Mouse (Mus musculus) heart, embryonic 11.5 days (tissue): ENCODE measurements around the gene Gngt2. TPM values are rescaled to one million over a fixed set of nuclear protein-coding genes. Genes with fewer than 3 reads are reported as not detected.

Experiments used
- ATAC-seq: fragments of 200-750 bp; cut with Nextera tagmentation; replicated peaks from 2 replicates; pipeline ENCODE4 v1.8.0; 2017; ENCODE audit warnings: moderate library complexity; ENCODE audit not compliant: insufficient number of reproducible peaks, low FRiP score, low TSS enrichment
- H3K27ac ChIP-seq: fragments of 300-500 bp; sonication (generic); 2 replicates; pipeline ENCODE4 v1.5.1; 2014; ENCODE audit warnings: mild to moderate bottlenecking, low read depth, low read length
- H3K27me3 ChIP-seq: fragments of 300-500 bp; sonication (generic); 2 replicates; pipeline ENCODE4 v1.6.1; 2014; ENCODE audit warnings: mild to moderate bottlenecking, low read length, mixed read lengths; ENCODE audit not compliant: control insufficient read depth, insufficient read depth
- H3K36me3 ChIP-seq: fragments of 300-500 bp; sonication (generic); 2 replicates; pipeline ENCODE4 v1.6.1; 2014; ENCODE audit warnings: mild to moderate bottlenecking, low read length, moderate library complexity, mixed read lengths; ENCODE audit not compliant: control insufficient read depth, insufficient read depth
- H3K4me1 ChIP-seq: fragments of 300-500 bp; sonication (generic); 2 replicates; pipeline ENCODE4 v1.6.1; 2014; ENCODE audit warnings: low read length; ENCODE audit not compliant: control insufficient read depth, insufficient read depth
- H3K4me2 ChIP-seq: fragments of 300-500 bp; sonication (generic); 2 replicates; pipeline ENCODE4 v1.6.1; 2014; ENCODE audit warnings: mild to moderate bottlenecking, moderate library complexity
- H3K4me3 ChIP-seq: fragments of 300-500 bp; sonication (generic); 2 replicates; pipeline ENCODE4 v1.5.1; 2014; ENCODE audit warnings: low read depth, low read length
- H3K9ac ChIP-seq: fragments of 300-500 bp; sonication (generic); 2 replicates; pipeline ENCODE4 v1.6.1; 2014; ENCODE audit warnings: mild to moderate bottlenecking, low read depth, low read length, moderate library complexity
- H3K9me3 ChIP-seq: fragments of 300-500 bp; sonication (generic); replicated peaks from 2 replicates; pipeline ENCODE4 v1.6.1; 2016; ENCODE audit warnings: low read length; ENCODE audit not compliant: control insufficient read depth
- WGBS: fragments of 180-500 bp; shearing (Covaris S2); extraction: QIAGEN DNeasy Blood & Tissue Kit; methylation state at CpG from one replicate; pipeline ENCODE4 v1.1.7; 2014; ENCODE audit not compliant: insufficient replicate concordance; 5-methylcytosine and 5-hydroxymethylcytosine counted together
- polyA plus RNA-seq: library from polyadenylated mRNA; unstranded; fragments of >200 nt; fragmentation: Nextera tagmentation; extraction: Ambion mirVana; gene quantifications from 2 replicates; pipeline ENCODE4 v1.2.1, GENCODE M21; 2014

Gene Gngt2
- polyA plus RNA-seq, 1 experiment from 2014 or later, result 43.1 TPM

- Histone ChIP-seq H3K4me3 (peak overlapping the region; percentile 47), H3K9me3 (no peaks in the 10 kb centered on the region), H3K36me3 (peaks cover 3% of the 10 kb centered on the region; the same call in 1 of the 2 replicates), H3K4me1 (peaks cover 24% of the 10 kb centered on the region), H3K9ac (peak overlapping the region; percentile 66), H3K27ac (peak overlapping the region; percentile 86), H3K4me2 (peak overlapping the region; percentile 57), H3K27me3 (peaks cover 7% of the 10 kb centered on the region)
- 58% methylated on average over 5 of the region's 5 CpGs for WGBS
- no peak for ATAC-seq
Measured at GRCm38 (mm10) chr11:95840694-95841497, 3.9 kb downstream of the Gngt2 start.

DNA sequence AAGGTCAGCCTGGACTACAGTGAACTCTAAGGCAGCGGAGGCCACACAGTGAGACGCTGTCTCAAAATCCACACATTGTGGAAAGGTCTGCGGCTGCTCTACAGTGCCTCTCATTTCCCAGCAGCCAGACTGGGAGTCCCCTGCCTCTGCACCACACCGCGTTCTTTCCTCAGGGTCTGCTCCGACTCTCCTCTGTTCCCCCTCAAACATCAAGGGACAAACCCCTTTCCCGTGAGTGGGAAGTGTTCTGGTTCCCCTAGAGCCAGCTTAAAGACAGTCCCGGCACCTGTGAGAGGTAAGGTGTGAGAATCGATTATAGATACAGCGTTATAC lies 4.4 kb downstream of the Gngt2 start:
- ATAC-seq, result no peak
- WGBS, result 44% methylated on average over 10 of the region's 10 CpGs

DNA sequence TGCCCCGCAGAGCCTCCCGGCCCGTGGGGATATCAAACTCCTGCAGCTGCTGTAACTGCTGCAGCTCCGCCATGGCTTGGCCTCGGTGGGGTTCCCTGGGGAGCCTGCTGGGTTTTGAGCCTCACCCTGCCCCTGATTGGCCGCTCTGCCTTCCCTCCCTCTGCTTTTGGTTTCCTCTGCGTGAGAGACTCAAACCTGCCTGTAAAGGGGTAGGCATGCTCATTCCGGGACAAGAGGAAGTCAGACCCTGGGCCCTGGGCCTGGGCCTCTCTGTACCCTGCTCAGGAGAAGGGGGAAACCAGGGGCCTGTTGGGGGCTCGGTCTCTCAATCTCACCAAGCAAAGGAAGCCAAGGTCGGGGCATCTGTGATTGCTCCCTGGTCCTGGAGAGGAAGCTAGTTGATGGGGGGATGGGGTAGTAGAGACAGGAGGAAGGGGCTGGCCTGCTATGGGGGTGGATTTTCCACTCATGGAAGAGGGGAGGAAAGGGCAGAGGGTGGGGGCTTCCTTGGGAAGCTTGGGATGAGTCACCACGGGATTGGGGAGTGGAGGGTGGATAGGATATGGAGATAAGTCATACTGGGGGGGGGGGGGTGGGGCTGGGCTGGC lies 5.2 kb downstream of the Gngt2 start, which contains the start of gene Abi3:
Gene Abi3, minus strand, starts transcription at position 403 of the 608 bp plus-strand sequence.
- Histone ChIP-seq H3K4me2 (peak within 1 kb of the TSS; percentile 57), H3K4me1 (peaks cover 11% of the 10 kb centered on the region), H3K9me3 (no peaks in the 10 kb centered on the region), H3K4me3 (peak within 1 kb of the TSS; percentile 47), H3K36me3 (peaks cover 3% of the 10 kb centered on the region; the same call in 1 of the 2 replicates), H3K9ac (peak within 1 kb of the TSS; percentile 66), H3K27ac (peak within 1 kb of the TSS; percentile 86), H3K27me3 (peaks cover 7% of the 10 kb centered on the region)
- ATAC-seq, result peak; percentile 68; the same call in 1 of the 2 replicates
- WGBS, result 10% methylated on average over 11 of the region's 11 CpGs

More for the DNA sequence above, 4.4 kb downstream of the Gngt2 start:
- Histone ChIP-seq H3K4me2 (peak overlapping the region; percentile 57), H3K27ac (peak overlapping the region; percentile 86), H3K27me3 (peaks cover 7% of the 10 kb centered on the region), H3K4me1 (peaks cover 18% of the 10 kb centered on the region), H3K4me3 (peak overlapping the region; percentile 47), H3K9ac (peak overlapping the region; percentile 66), H3K36me3 (peaks cover 3% of the 10 kb centered on the region; the same call in 1 of the 2 replicates), H3K9me3 (no peaks in the 10 kb centered on the region)

- H3K4me1 ChIP-seq, result peaks cover 6% of the 10 kb centered on the region; the same call in 1 of the 2 replicates
- H3K36me3 ChIP-seq, result peaks cover 3% of the 10 kb centered on the region; the same call in 1 of the 2 replicates
- no peaks in the 10 kb centered on the region for H3K9me3 ChIP-seq
- peak overlapping the region; percentile 59 for H3K27ac ChIP-seq
- H3K9ac ChIP-seq, result peak overlapping the region; percentile 40; the same call in 1 of the 2 replicates
- H3K27me3 ChIP-seq, result peaks cover 7% of the 10 kb centered on the region; the same call in 1 of the 2 replicates
- 0 out of 2 replicates have a peak, but pooled peaks have one; percentile 8 for ATAC-seq
- 46% methylated on average over 5 of the region's 5 CpGs for WGBS
- H3K4me3 ChIP-seq, result peak overlapping the region; percentile 21
- peak overlapping the region; percentile 49 for H3K4me2 ChIP-seq
Measured at GRCm38 (mm10) chr11:95842953-95843352, 5.9 kb downstream of the Gngt2 start.

GRCm38 (mm10) chr11:95843421-95843950 lies 6.5 kb downstream of the Gngt2 start:
- Histone ChIP-seq H3K27ac (peak overlapping the region; percentile 59), H3K4me2 (peak overlapping the region; percentile 49), H3K9ac (peak overlapping the region; percentile 40; the same call in 1 of the 2 replicates), H3K4me3 (peak overlapping the region; percentile 21), H3K27me3 (peaks cover 6% of the 10 kb centered on the region; the same call in 1 of the 2 replicates), H3K9me3 (no peaks in the 10 kb centered on the region), H3K36me3 (peaks cover 3% of the 10 kb centered on the region; the same call in 1 of the 2 replicates), H3K4me1 (peaks cover 6% of the 10 kb centered on the region; the same call in 1 of the 2 replicates)
- WGBS, result 44% methylated on average over 6 of the region's 6 CpGs
- ATAC-seq, result no peak

DNA sequence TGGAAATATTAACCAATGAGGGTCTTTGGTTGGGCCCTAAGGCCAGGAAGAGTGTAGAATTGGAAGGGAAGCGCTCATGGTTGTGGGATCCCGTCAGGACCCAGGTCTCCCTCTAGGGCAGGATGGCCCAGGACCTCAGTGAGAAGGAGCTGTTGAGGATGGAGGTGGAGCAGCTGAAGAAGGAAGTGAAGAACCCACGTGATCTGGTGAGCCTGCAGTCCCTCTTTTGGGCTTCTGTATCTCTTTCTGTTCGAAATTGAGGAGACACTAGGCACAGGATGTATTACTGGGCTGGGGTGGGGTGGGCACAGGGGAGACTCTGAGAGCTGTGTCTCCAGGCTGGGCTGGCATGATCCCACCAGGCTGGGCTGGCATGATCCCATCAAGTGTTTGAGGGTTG lies 7.9 kb downstream of the Gngt2 start:
- peaks cover 3% of the 10 kb centered on the region; the same call in 1 of the 2 replicates for H3K36me3 ChIP-seq
- no peak overlapping the region for H3K4me3 ChIP-seq
- H3K4me2 ChIP-seq, result peak overlapping the region; percentile 49
- no peaks in the 10 kb centered on the region for H3K9me3 ChIP-seq
- WGBS, result 54% methylated on average over 4 of the region's 4 CpGs
- no peak for ATAC-seq
- peaks cover 6% of the 10 kb centered on the region; the same call in 1 of the 2 replicates for H3K4me1 ChIP-seq
- H3K27ac ChIP-seq, result no peak overlapping the region
- no peak overlapping the region for H3K9ac ChIP-seq
- peaks cover 5% of the 10 kb centered on the region; the same call in 1 of the 2 replicates for H3K27me3 ChIP-seq

DNA sequence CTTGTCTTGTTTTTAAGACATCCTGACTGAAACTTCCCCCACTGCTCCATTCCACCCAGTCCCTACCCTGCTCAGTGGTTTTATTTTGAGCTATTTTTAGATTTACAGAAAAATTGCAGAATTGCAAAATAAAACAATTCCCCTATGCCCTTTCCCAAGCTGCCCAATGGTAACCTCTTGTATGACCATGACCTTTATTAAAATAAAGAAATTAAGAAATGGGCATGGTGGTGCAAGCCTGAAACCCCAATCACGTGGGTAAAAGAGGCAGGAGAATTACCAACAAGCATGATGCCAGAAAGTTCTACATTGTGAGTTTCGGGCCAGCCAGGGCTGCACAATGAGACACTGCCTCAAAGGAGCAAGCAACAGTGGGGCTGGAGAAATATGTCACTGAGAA lies 13.9 kb downstream of the Gngt2 start:
- H3K36me3 ChIP-seq, result no peaks in the 10 kb centered on the region
- no peaks in the 10 kb centered on the region for H3K9me3 ChIP-seq
- H3K9ac ChIP-seq, result no peak overlapping the region
- no peak for ATAC-seq
- no peaks in the 10 kb centered on the region for H3K27me3 ChIP-seq
- no peak overlapping the region for H3K4me3 ChIP-seq
- H3K4me1 ChIP-seq, result no peaks in the 10 kb centered on the region
- 63% methylated on average over 2 of the region's 2 CpGs for WGBS
- no peak overlapping the region for H3K27ac ChIP-seq
- no peak overlapping the region for H3K4me2 ChIP-seq

GRCm38 (mm10) chr11:95853684-95854083 lies 16.7 kb downstream of the Gngt2 start:
- Histone ChIP-seq H3K4me1 (0 out of 2 replicates have a peak, but pooled peaks cover 3% of the 10 kb centered on the region), H3K9me3 (no peaks in the 10 kb centered on the region), H3K27ac (no peak overlapping the region), H3K36me3 (no peaks in the 10 kb centered on the region), H3K4me3 (no peak overlapping the region), H3K4me2 (no peak overlapping the region), H3K27me3 (no peaks in the 10 kb centered on the region), H3K9ac (no peak overlapping the region)
- ATAC-seq, result no peak
- 47% methylated on average over 5 of the region's 5 CpGs for WGBS
